Mouse (Mus musculus) heart, postnatal 36 days (tissue): ENCODE results near the gene Epha3. TPM values are rescaled to one million over a fixed set of nuclear protein-coding genes. Genes with fewer than 3 reads are reported as not detected.
A peak's percentile ranks its signal among the peaks of the same experiment; 100 is the strongest.

ENCODE experiments used
- DNase-seq, 2 experiments: peaks; one replicate each; pipeline ENCODE4 v3.0.0; 2021 to 2022
- intact Hi-C: fragments of 180-260 bp; cut with DNase I; formaldehyde crosslinking; loops from one replicate; pipeline ENCODE4 v1.15.1; 2025
- total RNA-seq, 2 experiments: library from RNA; stranded (reverse); gene quantifications; 2 replicates each; pipeline ENCODE4 v1.2.3; 2021

Gene Epha3
- total RNA-seq, 2 experiments from 2014 or later: 0.33 to 0.89 TPM

GRCm38 (mm10) chr16:63793805-63794204 lies 70.2 kb downstream of the Epha3 start:
- intact Hi-C loops: no loop called here
- no peak for DNase-seq

GRCm38 (mm10) chr16:63792084-63792483 lies 71.9 kb downstream of the Epha3 start:
- no peak for DNase-seq
- intact Hi-C loops: no loop called here

- DNase-seq: no peak
- intact Hi-C loops: no loop called here
These were observed 80.4 kb downstream of the Epha3 start for GRCm38 (mm10) chr16:63783544-63783943.

GRCm38 (mm10) chr16:63782101-63782500 lies 81.9 kb downstream of the Epha3 start:
- DNase-seq: no peak
- intact Hi-C loops: no loop called here

GRCm38 (mm10) chr16:63780151-63780550 lies 83.8 kb downstream of the Epha3 start:
- no peak for DNase-seq
- intact Hi-C loops: no loop called here

- intact Hi-C loops: no loop called here
- DNase-seq: no peak
These were observed 86.2 kb downstream of the Epha3 start for GRCm38 (mm10) chr16:63777811-63778210.

GRCm38 (mm10) chr16:63772566-63772965 lies 91.4 kb downstream of the Epha3 start:
- DNase-seq: no peak
- intact Hi-C loops: no loop called here

- intact Hi-C loops: no loop called here
- no peak for DNase-seq
These were observed 96.4 kb downstream of the Epha3 start for GRCm38 (mm10) chr16:63767589-63767988.

GRCm38 (mm10) chr16:63761177-63761576 lies 102.8 kb downstream of the Epha3 start:
- no peak for DNase-seq
- intact Hi-C loops: no loop called here

- intact Hi-C loops: no loop called here
- no peak for DNase-seq
These were observed 103.9 kb downstream of the Epha3 start for GRCm38 (mm10) chr16:63760112-63760511.

- intact Hi-C loops: no loop called here
- no peak for DNase-seq
These were observed 110.9 kb downstream of the Epha3 start for GRCm38 (mm10) chr16:63753052-63753451.

- intact Hi-C loops: no loop called here
- DNase-seq: no peak
These were observed 116.2 kb downstream of the Epha3 start for GRCm38 (mm10) chr16:63747817-63748216.

- DNase-seq: no peak
- intact Hi-C loops: no loop called here
These were observed 118.5 kb downstream of the Epha3 start for GRCm38 (mm10) chr16:63745465-63745864.

- no peak for DNase-seq
- intact Hi-C loops: no loop called here
These were observed 120.6 kb downstream of the Epha3 start for GRCm38 (mm10) chr16:63743208-63743854.

- intact Hi-C loops: no loop called here
- DNase-seq: no peak
These were observed 144.7 kb downstream of the Epha3 start for GRCm38 (mm10) chr16:63719235-63719634.

- DNase-seq: no peak
- intact Hi-C loops: no loop called here
These were observed 146.7 kb downstream of the Epha3 start for GRCm38 (mm10) chr16:63717317-63717716.

GRCm38 (mm10) chr16:63706912-63707868 lies 156.8 kb downstream of the Epha3 start:
- intact Hi-C loops: no loop called here
- no peak for DNase-seq

GRCm38 (mm10) chr16:63689371-63689770 lies 174.6 kb downstream of the Epha3 start:
- intact Hi-C loops: no loop called here
- DNase-seq: no peak

GRCm38 (mm10) chr16:63684211-63684610 lies 179.8 kb downstream of the Epha3 start:
- intact Hi-C loops: no loop called here
- no peak for DNase-seq

GRCm38 (mm10) chr16:63674426-63674825 lies 189.5 kb downstream of the Epha3 start:
- intact Hi-C loops: no loop called here
- no peak for DNase-seq

- intact Hi-C loops: no loop called here
- peak in 1 of 2 experiments; percentile 6 for DNase-seq
These were observed 190.6 kb downstream of the Epha3 start for GRCm38 (mm10) chr16:63673236-63673840.
